Mouse (Mus musculus) spleen, adult 2 months (tissue): ENCODE measurements around the gene Hjurp. TPM values are rescaled to one million over a fixed set of nuclear protein-coding genes. Genes with fewer than 3 reads are reported as not detected.
A peak's percentile ranks its signal among the peaks of the same experiment; 100 is the strongest.

Source experiments
- DNase-seq, 2 experiments: peaks; one replicate each; pipeline versions ENCODE4 v3.0.0 to v3.0.0-alpha.2; 2012 to 2021; ENCODE audit warnings: low spot score in 2 of 2, low read depth in 1 of 2
- H3K27ac ChIP-seq: fragments of 200-500 bp; 2 replicates; pipeline ENCODE4 v1.5.1; 2012; ENCODE audit warnings: low read length, inconsistent platforms; ENCODE audit not compliant: insufficient read depth
- H3K27me3 ChIP-seq: fragments of 200-500 bp; 2 replicates; pipeline ENCODE4 v1.6.1; 2012; ENCODE audit warnings: mild to moderate bottlenecking, moderate library complexity, low read length, inconsistent platforms; ENCODE audit not compliant: control insufficient read depth, insufficient read depth
- H3K36me3 ChIP-seq: fragments of 200-500 bp; 2 replicates; pipeline ENCODE4 v1.6.1; 2012; ENCODE audit warnings: mild to moderate bottlenecking, low read length, inconsistent platforms; ENCODE audit not compliant: control insufficient read depth, insufficient read depth
- H3K4me1 ChIP-seq: fragments of 200-500 bp; 2 replicates; pipeline ENCODE4 v1.6.1; 2011; ENCODE audit warnings: inconsistent platforms; ENCODE audit not compliant: control insufficient read depth, insufficient read depth, insufficient read length
- H3K4me3 ChIP-seq: fragments of 200-500 bp; 2 replicates; pipeline ENCODE4 v1.5.1; 2011; ENCODE audit warnings: mild to moderate bottlenecking, inconsistent platforms; ENCODE audit not compliant: insufficient read depth, insufficient read length; ENCODE audit errors: extremely low read depth
- CTCF ChIP-seq: fragments of 200-500 bp; IDR thresholded peaks from 2 replicates; pipeline ENCODE4 v1.5.1; 2011; ENCODE audit warnings: mild to moderate bottlenecking, inconsistent platforms; ENCODE audit not compliant: insufficient read depth, insufficient read length, insufficient replicate concordance; ENCODE audit errors: extremely low read depth
- POLR2A ChIP-seq: fragments of 200-500 bp; IDR thresholded peaks from 2 replicates; pipeline ENCODE4 v1.6.1; 2011; ENCODE audit warnings: low read depth, low read length, inconsistent platforms
- WGBS: fragments of 180-500 bp; shearing (Covaris S2); methylation state at CpG from one replicate; pipeline ENCODE4 v1.1.7; 2018; 5-methylcytosine and 5-hydroxymethylcytosine counted together
- polyA plus RNA-seq: library from polyadenylated mRNA; depleted of rRNA; stranded (reverse); fragments of >200 nt; gene quantifications from 2 replicates; pipeline ENCODE4 v1.2.3, GENCODE M21; 2012

Hjurp gene
- polyA plus RNA-seq, 1 experiment: 47.2 TPM

GRCm38 (mm10) chr1:88290511-88290910 lies 13.1 kb upstream of the Hjurp start:
- TF ChIP-seq CTCF (no peak), POLR2A (no peak)
- Histone ChIP-seq H3K27me3 (no peaks in the 10 kb centered on the region), H3K4me3 (no peak overlapping the region), H3K4me1 (no peaks in the 10 kb centered on the region), H3K36me3 (no peaks in the 10 kb centered on the region), H3K27ac (no peak overlapping the region)
- DNase-seq: no peak
- WGBS: 60% methylated on average over 1 of the region's 1 CpGs

GRCm38 (mm10) chr1:88289917-88290316 lies 12.5 kb upstream of the Hjurp start:
- Histone ChIP-seq H3K4me1 (no peaks in the 10 kb centered on the region), H3K36me3 (no peaks in the 10 kb centered on the region), H3K27me3 (no peaks in the 10 kb centered on the region), H3K27ac (no peak overlapping the region), H3K4me3 (no peak overlapping the region)
- WGBS: 32% methylated on average over 4 of the region's 4 CpGs
- DNase-seq: no peak
- no peak for TF ChIP-seq CTCF
- no peak for TF ChIP-seq POLR2A

- H3K27ac ChIP-seq: no peak overlapping the region
- no peaks in the 10 kb centered on the region for H3K27me3 ChIP-seq
- TF ChIP-seq POLR2A (no peak), CTCF (no peak)
- no peaks in the 10 kb centered on the region for H3K36me3 ChIP-seq
- WGBS: 40% methylated on average over 2 of the region's 2 CpGs
- DNase-seq: no peak
- no peaks in the 10 kb centered on the region for H3K4me1 ChIP-seq
- no peak overlapping the region for H3K4me3 ChIP-seq
Measured at GRCm38 (mm10) chr1:88289152-88289551, 11.7 kb upstream of the Hjurp start.

GRCm38 (mm10) chr1:88288789-88289127 lies 11.3 kb upstream of the Hjurp start:
- TF ChIP-seq CTCF: no peak
- TF ChIP-seq POLR2A: no peak
- Histone ChIP-seq H3K27me3 (no peaks in the 10 kb centered on the region), H3K4me3 (no peak overlapping the region), H3K4me1 (no peaks in the 10 kb centered on the region), H3K27ac (no peak overlapping the region), H3K36me3 (no peaks in the 10 kb centered on the region)
- DNase-seq: no peak
- 75% methylated on average over 3 of the region's 3 CpGs for WGBS

- Histone ChIP-seq H3K4me1 (peaks cover 3% of the 10 kb centered on the region; the same call in 1 of the 2 replicates), H3K36me3 (no peaks in the 10 kb centered on the region), H3K27ac (no peak overlapping the region), H3K4me3 (no peak overlapping the region), H3K27me3 (no peaks in the 10 kb centered on the region)
- TF ChIP-seq CTCF: no peak
- TF ChIP-seq POLR2A: no peak
- DNase-seq: no peak
- 38% methylated on average over 3 of the region's 3 CpGs for WGBS
Measured at GRCm38 (mm10) chr1:88288056-88288788, 10.8 kb upstream of the Hjurp start.

- Histone ChIP-seq H3K4me1 (peaks cover 4% of the 10 kb centered on the region; the same call in 1 of the 2 replicates), H3K4me3 (no peak overlapping the region), H3K27ac (no peak overlapping the region), H3K27me3 (no peaks in the 10 kb centered on the region), H3K36me3 (no peaks in the 10 kb centered on the region)
- TF ChIP-seq CTCF (no peak), POLR2A (no peak)
- WGBS: 26% methylated on average over 5 of the region's 5 CpGs
- DNase-seq: peak in 1 of 2 experiments; percentile 43
Measured at GRCm38 (mm10) chr1:88287697-88287980, 10.2 kb upstream of the Hjurp start.

- no peak overlapping the region for H3K4me3 ChIP-seq
- no peaks in the 10 kb centered on the region for H3K27me3 ChIP-seq
- H3K4me1 ChIP-seq: peaks cover 4% of the 10 kb centered on the region; the same call in 1 of the 2 replicates
- DNase-seq: no peak
- no peaks in the 10 kb centered on the region for H3K36me3 ChIP-seq
- no peak overlapping the region for H3K27ac ChIP-seq
- no peak for TF ChIP-seq CTCF
- no peak for TF ChIP-seq POLR2A
- WGBS: 70% methylated on average over 13 of the region's 13 CpGs
Measured at GRCm38 (mm10) chr1:88286887-88287696, 9.7 kb upstream of the Hjurp start.
